Mouse (Mus musculus) heart, adult 18-20 months (tissue): ENCODE data around the gene Lrig3. TPM values are rescaled to one million over a fixed set of nuclear protein-coding genes. Genes with fewer than 3 reads are reported as not detected.

ENCODE experiments used
- DNase-seq, 2 experiments: peaks; one replicate each; pipeline ENCODE4 v3.0.0; 2021 to 2022; ENCODE audit warnings: mixed read lengths in 1 of 2
- total RNA-seq, 2 experiments: library from RNA; stranded (reverse); gene quantifications; 2 replicates each; pipeline ENCODE4 v1.2.3; 2021

Lrig3 gene
- total RNA-seq, 2 experiments from 2014 or later: 1.5 to 2.7 TPM

DNA sequence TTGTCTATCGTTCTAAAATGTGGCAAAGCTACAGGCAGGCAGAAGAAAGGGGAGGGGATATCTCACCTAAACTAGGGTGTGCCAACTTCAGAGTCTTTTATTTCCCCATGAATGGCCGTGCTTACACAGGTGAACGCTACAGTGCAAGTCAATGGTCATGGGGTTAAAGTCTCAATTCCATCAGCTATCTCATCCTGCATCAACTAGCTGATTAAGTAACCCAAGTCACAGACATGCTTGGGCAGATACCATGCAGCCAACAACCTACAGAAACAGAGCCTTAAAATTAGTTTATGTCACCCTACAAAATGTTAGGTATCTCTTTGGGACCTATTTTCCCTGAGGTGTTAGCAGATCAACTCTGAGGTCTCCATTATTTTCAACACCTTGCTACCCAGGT, 1.3 kb upstream of the Lrig3 start:
- no peak for DNase-seq

DNA sequence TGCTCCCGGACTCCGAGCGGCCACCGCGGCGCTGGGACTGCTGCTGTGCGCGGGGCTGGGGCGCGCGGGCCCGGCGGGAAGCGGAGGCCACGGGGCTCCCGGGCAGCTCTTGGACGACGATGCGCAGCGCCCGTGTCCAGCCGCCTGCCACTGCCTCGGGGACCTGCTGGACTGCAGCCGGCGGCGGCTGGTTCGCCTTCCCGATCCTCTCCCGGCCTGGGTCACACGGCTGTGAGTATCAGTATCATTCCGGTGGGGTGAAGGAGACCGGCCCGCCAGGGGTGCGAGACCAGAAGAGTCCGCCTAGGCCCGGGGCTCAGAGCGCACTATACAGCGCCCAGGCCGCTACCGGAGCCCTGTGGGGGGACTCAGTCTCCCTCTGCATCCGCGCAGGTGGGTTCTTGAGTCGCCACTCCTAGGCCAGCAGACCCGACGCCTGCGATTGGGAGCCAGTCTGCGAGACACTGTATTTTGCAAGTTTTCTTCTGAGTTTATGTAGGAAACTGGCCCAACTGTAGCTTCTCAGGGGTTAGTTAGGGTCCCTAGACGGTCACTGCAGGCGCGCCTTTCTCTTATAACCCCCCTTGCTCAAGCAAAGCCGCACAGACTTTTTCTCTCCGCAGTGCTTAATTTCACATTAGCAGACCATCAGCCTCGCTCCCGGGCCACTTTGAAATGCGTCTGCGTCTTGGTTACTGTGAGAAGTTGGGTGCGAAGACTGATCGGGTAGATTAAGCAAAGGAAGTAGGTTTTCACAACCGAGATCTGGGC, 698 bp downstream of the Lrig3 start:
- DNase-seq: peak; percentile 18 to 53

DNA sequence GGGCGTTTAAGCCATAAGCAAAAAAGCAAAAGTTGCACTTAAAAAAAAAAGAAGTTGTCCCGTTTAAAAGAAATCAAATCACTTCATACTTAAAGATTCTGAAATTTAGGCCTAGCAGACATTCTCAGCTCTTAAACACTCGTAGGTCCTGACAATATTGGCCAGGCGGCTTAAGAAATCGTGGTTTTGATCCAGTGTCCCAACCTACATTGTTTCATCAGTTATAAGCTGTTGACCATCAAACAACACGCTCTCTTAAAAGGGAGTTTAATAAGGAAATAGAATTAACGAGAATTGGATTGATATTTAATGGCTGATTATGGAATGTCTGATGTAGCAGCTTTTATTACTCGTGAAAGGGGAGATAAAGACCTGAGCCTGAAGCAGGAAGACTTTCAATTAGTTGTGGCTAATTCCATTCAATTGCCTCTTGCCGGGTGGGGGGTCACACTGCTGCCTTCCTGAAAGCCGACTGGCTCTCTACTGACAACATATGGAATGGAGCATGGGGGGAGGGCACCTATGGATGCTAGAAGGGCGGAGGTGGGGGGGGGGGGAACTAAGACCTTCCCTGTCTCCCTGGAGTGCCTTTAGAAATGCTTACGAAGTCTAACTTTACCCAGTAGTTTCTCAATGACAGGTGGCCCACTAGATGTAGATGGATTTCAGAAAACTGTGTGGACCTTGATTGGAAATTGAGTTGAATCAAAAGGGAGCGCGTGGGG, 1.6 kb downstream of the Lrig3 start:
- DNase-seq: no peak

- no peak for DNase-seq
These were observed 2.5 kb downstream of the Lrig3 start for GRCm38 (mm10) chr10:125968191-125969132.

DNA sequence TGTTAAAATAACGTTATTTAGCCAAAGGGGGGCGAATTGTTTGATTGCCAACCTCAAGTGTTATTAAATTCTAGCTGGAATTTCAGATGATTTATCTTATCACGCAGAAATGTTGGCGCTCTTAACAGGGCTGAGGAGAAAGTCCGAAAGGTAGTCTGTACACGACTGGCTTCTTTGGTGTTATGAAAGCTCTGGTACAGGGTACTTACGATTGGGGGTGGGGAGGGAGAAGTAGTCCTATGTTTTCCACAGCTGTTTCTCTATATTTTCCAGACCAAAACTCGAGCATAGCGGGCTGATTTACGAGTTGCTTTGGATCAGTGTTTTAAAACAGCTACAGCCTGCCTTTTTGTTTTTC, 3.1 kb downstream of the Lrig3 start:
- DNase-seq: no peak

GRCm38 (mm10) chr10:125970031-125970430, 4.1 kb downstream of the Lrig3 start:
- no peak for DNase-seq

GRCm38 (mm10) chr10:125970500-125970899, 4.5 kb downstream of the Lrig3 start:
- DNase-seq: no peak

DNA sequence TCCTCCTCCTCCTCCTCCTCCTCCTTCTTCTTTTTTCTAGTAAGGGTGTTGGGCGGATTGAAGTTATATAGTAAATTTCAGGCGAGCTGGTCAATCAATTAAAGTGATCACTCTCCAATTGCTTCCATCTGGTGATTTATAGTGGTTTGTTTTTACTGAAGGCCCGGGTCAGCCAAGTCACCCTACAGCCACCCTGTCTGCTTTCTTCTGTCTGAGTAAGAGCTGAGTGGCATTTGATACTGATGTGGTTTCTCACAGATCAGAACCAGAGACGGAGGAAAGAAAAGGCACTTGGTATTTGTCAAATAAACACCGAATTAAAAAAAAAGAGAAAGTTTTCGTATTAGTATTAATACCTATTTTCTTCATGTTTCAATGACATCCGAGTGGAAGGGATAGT, 7.8 kb downstream of the Lrig3 start:
- no peak for DNase-seq

DNA sequence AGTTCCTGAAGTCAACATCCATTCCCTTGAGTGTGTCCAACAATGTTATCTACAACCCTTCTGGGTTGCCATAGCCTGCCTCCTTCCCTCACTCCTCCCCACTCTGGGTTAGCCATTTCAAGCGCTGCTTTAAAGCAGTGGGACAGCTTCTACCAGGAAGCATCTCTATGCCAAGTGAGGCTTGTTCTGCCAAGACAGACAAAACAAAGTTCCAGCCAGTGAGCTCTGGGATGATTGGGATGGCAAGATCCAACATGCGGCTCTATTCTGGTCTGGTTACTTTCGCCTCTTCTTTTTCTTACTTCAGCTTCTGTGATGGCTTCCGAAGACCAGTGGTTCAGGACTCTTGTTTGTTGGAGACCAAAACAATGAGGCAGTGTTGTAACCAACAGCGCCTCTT, 16.0 kb downstream of the Lrig3 start:
- DNase-seq: no peak

DNA sequence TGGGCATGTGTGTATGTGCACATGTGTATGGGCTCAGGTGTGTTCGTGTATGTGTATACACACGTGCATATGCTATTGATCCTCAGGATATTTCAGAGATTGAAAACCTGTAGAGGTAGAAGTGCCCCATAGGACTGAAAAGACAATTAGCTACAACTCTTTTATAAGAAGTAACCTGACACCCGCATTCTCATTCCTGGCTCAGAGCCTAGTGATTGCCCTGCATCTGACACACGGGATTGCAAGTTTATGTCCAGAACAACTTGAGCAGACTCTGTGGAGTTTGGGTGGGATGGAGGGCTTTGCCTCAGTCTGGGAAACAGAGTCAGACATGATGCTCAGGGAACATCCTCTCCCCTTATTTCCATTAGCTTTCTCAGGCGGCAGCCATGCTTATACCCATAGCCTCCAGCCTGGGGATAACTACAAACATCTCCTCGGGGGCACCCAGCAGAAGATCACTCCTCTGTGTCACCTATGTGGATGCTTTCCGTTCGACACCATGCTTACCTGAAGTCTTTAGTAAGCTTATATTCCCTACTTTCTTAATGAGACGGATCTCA, 18.6 kb downstream of the Lrig3 start:
- DNase-seq: no peak

DNA sequence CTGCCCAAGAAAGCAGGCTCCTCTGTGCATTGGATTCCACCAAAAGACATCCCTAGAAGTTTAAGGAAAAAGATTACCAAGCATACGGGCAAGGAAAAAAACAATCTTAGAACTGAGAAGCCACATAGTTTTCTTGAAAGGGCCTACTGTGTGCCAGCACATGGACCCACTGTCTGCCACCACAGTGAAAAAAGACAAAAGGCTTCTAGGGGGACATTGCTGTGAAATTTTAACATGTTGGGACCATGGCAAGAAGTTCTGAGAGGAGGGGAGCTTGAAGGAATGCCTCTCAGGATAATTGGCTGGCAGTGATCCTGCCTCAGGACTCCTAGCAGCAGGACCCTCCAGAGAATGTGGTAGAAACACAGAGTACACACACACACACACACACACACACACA, 19.8 kb downstream of the Lrig3 start:
- DNase-seq: no peak

- no peak for DNase-seq
These were observed 20.5 kb downstream of the Lrig3 start for GRCm38 (mm10) chr10:125986443-125986842.

DNA sequence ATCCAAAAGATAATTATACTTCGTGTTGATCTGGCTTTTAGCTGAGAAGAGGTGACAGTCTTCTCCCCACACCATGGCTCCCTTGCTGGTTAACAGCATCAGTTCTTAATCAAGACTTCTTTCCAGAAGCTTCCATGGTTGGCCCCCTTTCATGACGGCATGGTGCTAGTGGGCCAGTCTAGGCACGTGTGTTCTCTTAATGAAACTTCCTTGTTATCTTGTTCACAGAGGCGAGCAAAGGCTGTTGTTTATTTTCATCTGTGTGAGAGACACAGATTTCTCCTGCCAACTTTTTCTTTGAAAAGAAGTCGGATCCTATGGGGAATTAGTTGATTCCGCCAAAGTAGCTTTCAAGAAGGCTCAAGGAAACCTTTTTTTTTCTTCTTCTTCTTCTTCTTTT, 21.3 kb downstream of the Lrig3 start:
- peak in 1 of 2 experiments; percentile 23 for DNase-seq

- no peak for DNase-seq
These were observed 22.1 kb downstream of the Lrig3 start for GRCm38 (mm10) chr10:125988037-125988436.

GRCm38 (mm10) chr10:125989890-125990289, 23.9 kb downstream of the Lrig3 start:
- no peak for DNase-seq

- no peak for DNase-seq
These were observed 24.4 kb downstream of the Lrig3 start for GRCm38 (mm10) chr10:125990394-125990793.

- no peak for DNase-seq
These were observed 25.9 kb downstream of the Lrig3 start for GRCm38 (mm10) chr10:125991819-125992218.

DNA sequence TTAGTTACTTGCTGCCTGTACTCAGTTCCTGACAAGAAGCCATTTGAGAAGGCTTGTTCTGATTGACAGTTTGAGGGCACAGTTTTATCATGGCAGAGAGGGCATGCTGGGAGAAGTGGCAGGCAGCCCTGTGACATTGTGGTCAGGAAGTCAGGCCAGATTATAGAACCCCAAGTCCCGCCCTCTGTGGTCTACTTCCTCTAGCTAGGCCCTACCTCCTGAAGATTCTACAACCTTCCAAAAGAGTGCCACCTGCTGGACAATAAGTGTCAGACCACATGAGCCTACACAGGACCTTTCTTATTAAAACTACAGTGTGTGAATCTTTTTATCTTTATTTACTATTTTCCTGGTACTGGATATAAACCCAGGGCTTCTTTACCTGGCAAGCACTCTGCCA, 28.9 kb downstream of the Lrig3 start:
- DNase-seq: peak; percentile 44 to 49

DNA sequence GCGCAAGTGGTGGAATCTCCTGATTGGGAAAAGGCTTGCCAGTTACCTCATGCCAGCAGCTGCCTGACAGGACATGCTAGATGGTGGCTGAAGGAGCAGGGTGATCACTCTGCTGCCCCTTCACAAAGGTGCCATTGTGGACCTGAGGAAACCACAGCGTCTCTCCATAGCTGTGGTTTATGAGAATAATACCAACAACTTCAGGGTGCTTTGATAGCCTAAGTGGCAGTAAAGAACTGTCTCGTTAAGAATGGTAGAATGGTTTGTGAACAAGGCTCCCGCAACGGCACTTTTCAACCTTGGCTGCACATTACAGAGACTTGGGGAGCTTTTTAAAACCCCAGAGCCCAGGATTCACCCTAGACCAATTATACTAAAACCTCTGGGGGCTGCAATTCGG, 29.7 kb downstream of the Lrig3 start:
- DNase-seq: no peak

GRCm38 (mm10) chr10:125996989-125997388, 31.0 kb downstream of the Lrig3 start:
- DNase-seq: no peak

DNA sequence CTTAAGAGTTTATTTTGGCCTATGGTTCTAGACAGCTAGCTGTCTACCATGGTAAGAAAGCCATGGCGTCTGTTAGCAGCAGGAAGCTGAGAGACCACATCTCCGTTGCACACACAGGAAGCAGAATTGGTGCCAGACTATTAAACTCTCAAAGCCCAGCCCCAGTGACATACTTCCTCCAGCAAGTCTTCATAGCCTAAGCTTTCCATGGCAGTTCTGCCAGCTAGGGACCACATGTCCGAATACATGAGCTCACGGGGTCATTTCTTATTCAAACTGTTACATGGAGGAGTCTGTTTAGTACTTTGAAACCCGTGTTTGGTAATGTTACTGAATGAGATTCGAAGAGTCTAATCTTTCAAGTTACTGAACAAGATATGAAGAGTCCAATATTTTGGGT, 33.6 kb downstream of the Lrig3 start:
- DNase-seq: peak in 1 of 2 experiments; percentile 14

- peak in 1 of 2 experiments; percentile 13 for DNase-seq
These were observed 35.0 kb downstream of the Lrig3 start for GRCm38 (mm10) chr10:126000861-126001390.
